ENCODE assay signal across 10 mouse cellular contexts in the genomic region with DNA sequence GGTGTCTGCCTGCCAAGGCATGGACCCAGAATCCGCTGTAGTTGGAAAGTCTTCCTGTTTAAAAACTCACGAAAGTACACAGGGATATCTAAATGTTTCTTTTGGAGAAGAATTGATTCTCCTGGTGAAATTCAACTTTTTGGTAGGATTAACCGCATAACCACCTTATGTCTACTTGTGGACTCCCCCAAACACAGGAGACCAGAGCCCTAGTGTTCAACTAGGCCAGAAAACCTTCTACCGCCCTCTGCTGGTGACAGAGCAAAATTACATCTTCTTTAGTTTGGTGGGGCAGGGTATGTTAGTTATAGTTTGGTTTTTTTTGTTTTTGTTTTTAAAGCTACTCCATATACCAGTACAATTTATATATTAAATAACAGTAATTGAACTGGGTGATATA. TPM values are rescaled to one million over a fixed set of nuclear protein-coding genes. Genes with fewer than 3 reads are reported as not detected.
A peak's percentile ranks its signal among the peaks of the same experiment; 100 is the strongest.
DNase-seq lines count a peak whose midpoint lies in the region; ATAC-seq lines count a peak whose summit lies in the region.
"Had no signal": no experiment of that assay in that cellular context is flagged by ENCODE, and none has a peak within 500 bp of the region (broad histone marks: within the 10 kb centered on the region; RNA-seq: fewer than 3 reads in every experiment).

No protein-coding gene starts in this region.

- H3K4me3 ChIP-seq in hindbrain, embryonic 11.5 days (ENCODE audit: low read depth, low read length): no peak overlapping the region
- no peak overlapping the region for H3K4me3 ChIP-seq in hindbrain, embryonic 16.5 days (ENCODE audit: low read length)
- no peak overlapping the region for H3K4me3 ChIP-seq in forebrain, embryonic 14.5 days (ENCODE audit: low read depth, low read length)
- no peak overlapping the region for H3K4me3 ChIP-seq in limb, embryonic 11.5 days (ENCODE audit: low read depth, low read length)
- H3K4me3 ChIP-seq: erythroblast, embryonic 14.5 days; liver, embryonic 15.5 days had no signal

- WGBS in hindbrain, embryonic 11.5 days: 55% methylated on average over 4 of the region's 4 CpGs
- 58% methylated on average over 4 of the region's 4 CpGs for WGBS in hindbrain, embryonic 16.5 days
- 54% methylated on average over 4 of the region's 4 CpGs for WGBS in forebrain, embryonic 14.5 days
- WGBS in limb, embryonic 11.5 days: 55% methylated on average over 4 of the region's 4 CpGs

- no peak overlapping the region for H3K4me2 ChIP-seq in hindbrain, embryonic 11.5 days (replicated peaks; ENCODE audit: low read depth, low read length)
- H3K4me2 ChIP-seq in hindbrain, embryonic 16.5 days (ENCODE audit: low read length): no peak overlapping the region
- H3K4me2 ChIP-seq in forebrain, embryonic 14.5 days (ENCODE audit: low read length): no peak overlapping the region
- H3K4me2 ChIP-seq in limb, embryonic 11.5 days (ENCODE audit: low read depth, severe bottlenecking): no peak overlapping the region
- H3K4me2 ChIP-seq: liver, embryonic 15.5 days had no signal

- no peaks in the 10 kb centered on the region for H3K9me3 ChIP-seq in hindbrain, embryonic 11.5 days (ENCODE audit: control insufficient read depth, low read length)
- no peaks in the 10 kb centered on the region for H3K9me3 ChIP-seq in hindbrain, embryonic 16.5 days (ENCODE audit: control insufficient read depth, low read length)
- no peaks in the 10 kb centered on the region for H3K9me3 ChIP-seq in forebrain, embryonic 14.5 days (replicated peaks; ENCODE audit: control insufficient read depth, low read length)
- no peaks in the 10 kb centered on the region for H3K9me3 ChIP-seq in limb, embryonic 11.5 days (ENCODE audit: control insufficient read depth, low read length)
- H3K9me3 ChIP-seq: liver, embryonic 15.5 days had no signal

- DNase-seq in hindbrain, embryonic 11.5 days (ENCODE audit: low spot score): peak; percentile 77
- DNase-seq in B cell, adult 2 months: peak; percentile 74 to 75
- peak; percentile 31 for DNase-seq in MEL-GATA-1-ER (ENCODE audit: extremely low read depth, low read depth)
- peak; percentile 75 for DNase-seq in forebrain, embryonic 14.5 days (ENCODE audit: low spot score)
- DNase-seq in limb, embryonic 11.5 days (ENCODE audit: low spot score): peak; percentile 79
- DNase-seq in right cerebral cortex, postnatal 10 days (ENCODE audit: low spot score in 2 of 2): peak; percentile 43 to 66

- H3K27me3 ChIP-seq in hindbrain, embryonic 11.5 days (ENCODE audit: control insufficient read depth, insufficient read depth, low read length): no peaks in the 10 kb centered on the region
- no peaks in the 10 kb centered on the region for H3K27me3 ChIP-seq in hindbrain, embryonic 16.5 days (replicated peaks; ENCODE audit: control insufficient read depth, insufficient read depth, low read length)
- H3K27me3 ChIP-seq in forebrain, embryonic 14.5 days (replicated peaks; ENCODE audit: control insufficient read depth, insufficient read depth, low read length): no peaks in the 10 kb centered on the region
- H3K27me3 ChIP-seq in limb, embryonic 11.5 days (ENCODE audit: control insufficient read depth, insufficient read depth, low read length): no peaks in the 10 kb centered on the region
- H3K27me3 ChIP-seq: liver, embryonic 15.5 days had no signal

- ATAC-seq in hindbrain, embryonic 11.5 days (ENCODE audit: low FRiP score): no peak
- ATAC-seq in hindbrain, embryonic 16.5 days: no peak
- ATAC-seq in forebrain, embryonic 14.5 days: no peak
- ATAC-seq in limb, embryonic 11.5 days (ENCODE audit: insufficient number of reproducible peaks, low FRiP score, low TSS enrichment, low read depth): no peak
- no peak for ATAC-seq in erythroid progenitor cell, adult 5-6 weeks (replicated peaks; ENCODE audit: low FRiP score, poor library complexity, severe bottlenecking)

- H3K4me1 ChIP-seq in hindbrain, embryonic 11.5 days (replicated peaks; ENCODE audit: control insufficient read depth, insufficient read depth, low read length): no peaks in the 10 kb centered on the region
- H3K4me1 ChIP-seq in hindbrain, embryonic 16.5 days (ENCODE audit: control insufficient read depth, insufficient read depth, low read depth, low read length): no peaks in the 10 kb centered on the region
- no peaks in the 10 kb centered on the region for H3K4me1 ChIP-seq in forebrain, embryonic 14.5 days (ENCODE audit: control insufficient read depth, insufficient read depth, low read length)
- peaks cover 12% of the 10 kb centered on the region for H3K4me1 ChIP-seq in limb, embryonic 11.5 days (ENCODE audit: control insufficient read depth, insufficient read depth, low read length)
- H3K4me1 ChIP-seq: liver, embryonic 15.5 days had no signal

- no peaks in the 10 kb centered on the region for H3K36me3 ChIP-seq in hindbrain, embryonic 11.5 days (ENCODE audit: control insufficient read depth, insufficient read depth, low read length)
- no peaks in the 10 kb centered on the region for H3K36me3 ChIP-seq in hindbrain, embryonic 16.5 days (ENCODE audit: control insufficient read depth, insufficient read depth, low read length)
- no peaks in the 10 kb centered on the region for H3K36me3 ChIP-seq in forebrain, embryonic 14.5 days (ENCODE audit: control insufficient read depth, insufficient read depth, low read length)
- no peaks in the 10 kb centered on the region for H3K36me3 ChIP-seq in limb, embryonic 11.5 days (ENCODE audit: control insufficient read depth, insufficient read depth, low read length)
- H3K36me3 ChIP-seq: liver, embryonic 15.5 days had no signal

- H3K27ac ChIP-seq in hindbrain, embryonic 11.5 days (ENCODE audit: low read depth, low read length): no peak overlapping the region
- H3K27ac ChIP-seq in hindbrain, embryonic 16.5 days (ENCODE audit: low read depth, low read length): no peak overlapping the region
- no peak overlapping the region for H3K27ac ChIP-seq in forebrain, embryonic 14.5 days (ENCODE audit: low read depth, low read length)
- H3K27ac ChIP-seq in limb, embryonic 11.5 days (replicated peaks; ENCODE audit: low read depth, low read length): no peak overlapping the region
- H3K27ac ChIP-seq: liver, embryonic 15.5 days had no signal

- no peak overlapping the region for H3K9ac ChIP-seq in hindbrain, embryonic 11.5 days (ENCODE audit: low read depth, low read length)
- no peak overlapping the region for H3K9ac ChIP-seq in hindbrain, embryonic 16.5 days (ENCODE audit: low read depth, low read length)
- no peak overlapping the region for H3K9ac ChIP-seq in forebrain, embryonic 14.5 days (ENCODE audit: low read length)
- H3K9ac ChIP-seq in limb, embryonic 11.5 days (ENCODE audit: low read length): no peak overlapping the region
- H3K9ac ChIP-seq: liver, embryonic 15.5 days had no signal

RNA-seq across cellular contexts. Expression of a gene that starts 55.2 kb away (rescaled TPM):
- 8.1 TPM in 2 replicates for polyA plus RNA-seq in hindbrain, embryonic 11.5 days (2014; fragmentation: Nextera tagmentation; extraction: Ambion mirVana)
- polyA plus RNA-seq in hindbrain, embryonic 16.5 days (2015; fragmentation: Nextera tagmentation; extraction: Ambion mirVana): 8.1 and 9.2 TPM in 2 replicates
- polyA plus RNA-seq in forebrain, embryonic 14.5 days (2014; fragmentation: Nextera tagmentation; extraction: Ambion mirVana): 5.7 and 6.4 TPM in 2 replicates
- polyA plus RNA-seq in limb, embryonic 11.5 days (2014; fragmentation: Nextera tagmentation; extraction: Ambion mirVana): 13.6 and 13.9 TPM in 2 replicates
- total RNA-seq in erythroid progenitor cell, adult 5-6 weeks (2015; ENCODE audit: low replicate concordance): 0.72 and 4.2 TPM in 2 replicates
- 0.38 and 2.2 TPM in 2 replicates for total RNA-seq in erythroid progenitor cell, adult 5-6 weeks (2017; ENCODE audit: low replicate concordance)
